ENCODE assay signal across 8 mouse cellular contexts in the genomic region with DNA sequence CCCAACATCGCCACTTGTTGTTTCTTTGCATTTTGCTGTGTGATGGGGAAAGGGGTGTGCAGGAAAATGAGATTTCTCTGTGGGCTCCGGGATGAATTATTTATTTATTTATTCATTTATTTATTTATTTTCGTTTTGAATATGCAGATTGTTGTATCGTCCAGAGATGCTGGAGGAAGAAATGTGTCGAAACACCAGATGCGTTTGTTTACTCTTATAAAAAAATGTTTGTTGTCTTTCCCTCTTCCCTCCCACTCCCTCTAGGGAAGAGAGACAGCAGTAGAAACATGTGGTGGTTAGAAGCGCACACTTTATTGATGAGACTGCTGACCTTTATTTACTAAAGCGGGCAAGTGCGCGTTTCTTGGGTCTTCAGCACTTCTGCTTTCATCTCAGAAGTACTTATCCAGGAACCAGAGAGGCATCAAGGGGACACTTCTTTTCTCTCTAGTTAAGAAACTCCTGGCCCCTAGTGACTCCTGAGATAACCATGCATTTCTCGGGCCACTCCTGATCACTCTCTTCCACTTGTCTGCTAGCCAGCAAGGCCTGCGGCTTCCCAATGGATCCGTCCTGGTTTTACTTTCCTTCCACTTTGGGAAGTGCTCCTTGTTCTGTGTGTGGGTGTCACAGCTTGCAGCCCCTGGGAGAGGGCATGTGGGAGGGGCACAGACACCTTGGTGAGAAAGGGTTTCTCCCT. TPM values are rescaled to one million over a fixed set of nuclear protein-coding genes. Genes with fewer than 3 reads are reported as not detected.
DNase-seq lines count a peak whose midpoint lies in the region; ATAC-seq and TF ChIP-seq lines count a peak whose summit lies in the region.

No protein-coding gene starts in this region.

- 16% methylated on average over 13 of the region's 13 CpGs for WGBS in liver, adult 2 months
- 5% methylated on average over 13 of the region's 13 CpGs for whole genome bisulfite sequencing in forebrain, embryonic 11.5 days
- 2% methylated on average over 13 of the region's 13 CpGs for WGBS in limb, embryonic 10.5 days
- 3% methylated on average over 13 of the region's 13 CpGs for WGBS in midbrain, embryonic 14.5 days

- TF ChIP-seq CTCF in liver, adult 2 months (IDR thresholded peaks at IDR 0.05; ENCODE audit: low read depth, low read length): no peak

- H3K4me1 ChIP-seq in liver, adult 2 months (ENCODE audit: control insufficient read depth, insufficient read depth, low read length): peaks cover 6% of the 10 kb centered on the region; the same call in 1 of the 2 replicates
- peaks cover 13% of the 10 kb centered on the region for H3K4me1 ChIP-seq in forebrain, embryonic 11.5 days (replicated peaks; ENCODE audit: control insufficient read depth, insufficient read depth, low read length)
- H3K4me1 ChIP-seq in limb, embryonic 10.5 days: peaks cover 49% of the 10 kb centered on the region
- H3K4me1 ChIP-seq in midbrain, embryonic 14.5 days (ENCODE audit: control insufficient read depth, insufficient read depth, low read length): peaks cover 23% of the 10 kb centered on the region

- DNase-seq in liver, adult 2 months (ENCODE audit: extremely low read depth, low read depth, low spot score): peak; percentile 29
- no peak for DNase-seq in liver
- DNase-seq in forebrain, embryonic 11.5 days (ENCODE audit: low spot score): peak; percentile 50
- DNase-seq in limb, embryonic 10.5 days (ENCODE audit: low spot score): peak; percentile 34
- DNase-seq in midbrain, embryonic 14.5 days: peak; percentile 40
- no peak for DNase-seq in ovary, adult 18-20 months (ENCODE audit: low spot score)
- DNase-seq in layer of hippocampus, postnatal 36 days: no peak
- DNase-seq in spleen, postnatal 36 days (ENCODE audit: low spot score in 2 of 2): no peak

- ATAC-seq in forebrain, embryonic 11.5 days (replicated peaks; ENCODE audit: low FRiP score): no peak
- no peak for ATAC-seq in midbrain, embryonic 14.5 days (ENCODE audit: low FRiP score, low TSS enrichment)

- no peak overlapping the region for H3K27ac ChIP-seq in liver, adult 2 months (replicated peaks; ENCODE audit: insufficient read depth, low read depth, low read length)
- no peak overlapping the region for H3K27ac ChIP-seq in forebrain, embryonic 11.5 days (ENCODE audit: low read depth, low read length)
- peak overlapping the region; percentile 93 for H3K27ac ChIP-seq in limb, embryonic 10.5 days
- no peak overlapping the region for H3K27ac ChIP-seq in midbrain, embryonic 14.5 days (replicated peaks; ENCODE audit: low read depth, low read length)

- no peak for TF ChIP-seq POLR2A in liver, adult 2 months (IDR thresholded peaks at IDR 0.05; ENCODE audit: extremely low read depth, insufficient read depth, low read length)

- H3K79me2 ChIP-seq in liver, adult 2 months (ENCODE audit: control insufficient read depth, insufficient read depth, low read length): no peaks in the 10 kb centered on the region

- peak overlapping the region; percentile 88 for H3K4me2 ChIP-seq in forebrain, embryonic 11.5 days (ENCODE audit: low read depth, low read length, severe bottlenecking)
- peak overlapping the region; percentile 98 for H3K4me2 ChIP-seq in midbrain, embryonic 14.5 days (ENCODE audit: low read length)

- no peaks in the 10 kb centered on the region for H3K9me3 ChIP-seq in forebrain, embryonic 11.5 days (ENCODE audit: control insufficient read depth, low read length)
- H3K9me3 ChIP-seq in limb, embryonic 10.5 days (replicated peaks): no peaks in the 10 kb centered on the region
- H3K9me3 ChIP-seq in midbrain, embryonic 14.5 days (ENCODE audit: control insufficient read depth, low read length): no peaks in the 10 kb centered on the region

- peaks cover 12% of the 10 kb centered on the region; the same call in 1 of the 2 replicates for H3K27me3 ChIP-seq in liver, adult 2 months (ENCODE audit: control insufficient read depth, insufficient read depth, low read length)
- peaks cover 2% of the 10 kb centered on the region; the same call in 1 of the 2 replicates for H3K27me3 ChIP-seq in forebrain, embryonic 11.5 days (ENCODE audit: control insufficient read depth, insufficient read depth, low read length)
- H3K27me3 ChIP-seq in limb, embryonic 10.5 days (ENCODE audit: low read depth, poor library complexity, severe bottlenecking): peaks cover 10% of the 10 kb centered on the region; the same call in 1 of the 2 replicates
- H3K27me3 ChIP-seq in midbrain, embryonic 14.5 days (ENCODE audit: control insufficient read depth, insufficient read depth, low read length): no peaks in the 10 kb centered on the region

- peak overlapping the region; percentile 86 for H3K4me3 ChIP-seq in liver, adult 2 months (ENCODE audit: insufficient read depth, low read depth, low read length)
- peak overlapping the region; percentile 71 for H3K4me3 ChIP-seq in forebrain, embryonic 11.5 days (ENCODE audit: low read depth, low read length)
- peak overlapping the region; percentile 78 for H3K4me3 ChIP-seq in limb, embryonic 10.5 days
- H3K4me3 ChIP-seq in midbrain, embryonic 14.5 days (replicated peaks; ENCODE audit: low read depth, low read length): peak overlapping the region; percentile 73

- no peak overlapping the region; the same call in 1 of the 2 replicates for H3K9ac ChIP-seq in liver, adult 2 months (ENCODE audit: low read depth, low read length)
- H3K9ac ChIP-seq in forebrain, embryonic 11.5 days (ENCODE audit: low read length): peak overlapping the region; percentile 80
- H3K9ac ChIP-seq in midbrain, embryonic 14.5 days (replicated peaks; ENCODE audit: low read length): peak overlapping the region; percentile 71

- no peaks in the 10 kb centered on the region for H3K36me3 ChIP-seq in liver, adult 2 months (ENCODE audit: control insufficient read depth, insufficient read depth, low read length)
- H3K36me3 ChIP-seq in forebrain, embryonic 11.5 days (ENCODE audit: control insufficient read depth, insufficient read depth, low read length): no peaks in the 10 kb centered on the region
- no peaks in the 10 kb centered on the region for H3K36me3 ChIP-seq in limb, embryonic 10.5 days
- no peaks in the 10 kb centered on the region for H3K36me3 ChIP-seq in midbrain, embryonic 14.5 days (ENCODE audit: control insufficient read depth, insufficient read depth, low read length)

RNA-seq across cellular contexts. Expression of gene Foxp2, which starts 1.0 kb away (rescaled TPM):
- 6.5 and 7.8 TPM in 2 replicates for total RNA-seq in liver, adult 2 months (2014; rRNA removed)
- polyA plus RNA-seq in liver, adult 2 months (2012; rRNA removed): 1.4 and 1.5 TPM in 2 replicates
- polyA plus RNA-seq in forebrain, embryonic 11.5 days (2014; fragmentation: Nextera tagmentation; extraction: Ambion mirVana): 33.2 and 33.5 TPM in 2 replicates
- polyA plus RNA-seq in limb, embryonic 10.5 days (2016; fragmentation: Nextera tagmentation; extraction: Ambion mirVana): 9.0 and 17.9 TPM in 2 replicates
- 102 and 106 TPM in 2 replicates for polyA plus RNA-seq in midbrain, embryonic 14.5 days (2014; fragmentation: Nextera tagmentation; extraction: Ambion mirVana)
- 1 to 10 TPM; 1.2 to 2.1 TPM for total RNA-seq in layer of hippocampus, postnatal 36 days (2021)

Comparison
In these comparisons a context has a peak if more than half of its experiments do, and no peak if none do; other contexts are left out.
1. DNase-seq: peak in liver, adult 2 months (single experiment), forebrain, embryonic 11.5 days (single experiment), limb, embryonic 10.5 days (single experiment) and midbrain, embryonic 14.5 days (single experiment); none in liver (single experiment), ovary, adult 18-20 months (single experiment), layer of hippocampus, postnatal 36 days (0 of 2) and spleen, postnatal 36 days (0 of 2).
2. Peak in every context shown above with its lines, with median percentiles within 50 percentile points of each other: H3K4me3 ChIP-seq.